Comparison of ENCODE assay signal across 27 mouse cellular contexts in genomic region chr6:5097309-5097708, GRCm38 (mm10).
DNase-seq lines count a peak whose midpoint lies in the region; ATAC-seq and TF ChIP-seq lines count a peak whose summit lies in the region.
"Had no signal": no experiment of that assay in that cellular context is flagged by ENCODE, and none has a peak within 500 bp of the region (broad histone marks: within the 10 kb centered on the region; RNA-seq: fewer than 3 reads in every experiment).

No protein-coding gene starts in this region.

- no peaks in the 10 kb centered on the region for H3K79me2 ChIP-seq in heart, adult 2 months (replicated peaks; ENCODE audit: control insufficient read depth, insufficient read depth, low read length)

- H3K4me3 ChIP-seq in heart, adult 2 months, result no peak overlapping the region
- no peak overlapping the region for H3K4me3 ChIP-seq in neural tube, embryonic 15.5 days (replicated peaks)
- no peak overlapping the region for H3K4me3 ChIP-seq in forebrain, postnatal 0 days (ENCODE audit: low read depth, low read length)
- H3K4me3 ChIP-seq: embryonic facial prominence, embryonic 13.5 days; embryonic facial prominence, embryonic 15.5 days; erythroblast, embryonic 14.5 days; forebrain, embryonic 10.5 days; forebrain, embryonic 12.5 days had no signal

- H3K27ac ChIP-seq in heart, adult 2 months, result no peak overlapping the region
- no peak overlapping the region for H3K27ac ChIP-seq in neural tube, embryonic 15.5 days (replicated peaks)
- no peak overlapping the region for H3K27ac ChIP-seq in forebrain, postnatal 0 days (ENCODE audit: low read depth, low read length)
- H3K27ac ChIP-seq: embryonic facial prominence, embryonic 13.5 days; embryonic facial prominence, embryonic 15.5 days; forebrain, embryonic 10.5 days; forebrain, embryonic 12.5 days had no signal

- no peak for TF ChIP-seq EP300 in heart, adult 2 months (IDR thresholded peaks at IDR 0.05; ENCODE audit: insufficient read depth, low read depth, low read length)

- no peaks in the 10 kb centered on the region; the same call in 1 of the 2 replicates for H3K36me3 ChIP-seq in heart, adult 2 months (ENCODE audit: control insufficient read depth, insufficient read depth, low read length)
- no peaks in the 10 kb centered on the region for H3K36me3 ChIP-seq in neural tube, embryonic 15.5 days
- H3K36me3 ChIP-seq in forebrain, postnatal 0 days (ENCODE audit: insufficient read depth), result no peaks in the 10 kb centered on the region
- H3K36me3 ChIP-seq: embryonic facial prominence, embryonic 13.5 days; embryonic facial prominence, embryonic 15.5 days; forebrain, embryonic 10.5 days; forebrain, embryonic 12.5 days had no signal

- DNase-seq in heart, adult 11 months, result peak; percentile 27
- no peak for DNase-seq in heart, adult 2 months
- peak; percentile 13 for DNase-seq in neural tube, embryonic 10.5 days (ENCODE audit: extremely low spot score, low spot score)
- peak; percentile 42 for DNase-seq in ZHBTc4 (ENCODE audit: low read depth, low spot score)
- DNase-seq in forebrain, postnatal 0 days, result no peak
- no peak for DNase-seq in right cerebral cortex, postnatal 25 days
- DNase-seq: adrenal gland, adult 2 months; adrenal gland, postnatal 10 days; adrenal gland, postnatal 25 days; B cell, adult 2 months; cerebellum, adult 11 months; cerebellum, adult 18-20 months; cerebellum, adult 8-10 months; cerebellum, adult 9-11 months; cerebellum, postnatal 14 days; cerebellum, postnatal 36 days; embryo, embryonic 11 days had no signal

- H3K4me1 ChIP-seq in heart, adult 2 months (ENCODE audit: control insufficient read depth, insufficient read depth, low read length), result peaks cover 8% of the 10 kb centered on the region
- peaks cover 18% of the 10 kb centered on the region for H3K4me1 ChIP-seq in neural tube, embryonic 15.5 days
- H3K4me1 ChIP-seq in forebrain, postnatal 0 days (ENCODE audit: insufficient read depth), result no peaks in the 10 kb centered on the region
- H3K4me1 ChIP-seq: embryonic facial prominence, embryonic 13.5 days; embryonic facial prominence, embryonic 15.5 days had no signal

- H3K9ac ChIP-seq in heart, adult 2 months (ENCODE audit: low read depth, low read length), result no peak overlapping the region
- H3K9ac ChIP-seq in neural tube, embryonic 15.5 days (replicated peaks), result no peak overlapping the region
- no peak overlapping the region for H3K9ac ChIP-seq in forebrain, postnatal 0 days
- H3K9ac ChIP-seq: embryonic facial prominence, embryonic 13.5 days; embryonic facial prominence, embryonic 15.5 days; forebrain, embryonic 12.5 days had no signal

- no peak overlapping the region for H3K4me2 ChIP-seq in neural tube, embryonic 15.5 days
- H3K4me2 ChIP-seq in forebrain, postnatal 0 days (ENCODE audit: low read depth), result no peak overlapping the region
- H3K4me2 ChIP-seq: embryonic facial prominence, embryonic 13.5 days; embryonic facial prominence, embryonic 15.5 days; forebrain, embryonic 12.5 days had no signal

- ATAC-seq in neural tube, embryonic 15.5 days (ENCODE audit: low FRiP score), result no peak
- no peak for ATAC-seq in forebrain, postnatal 0 days
- ATAC-seq: CD4-positive, CD25-positive, alpha-beta regulatory T cell, adult 4 months; forebrain, embryonic 14.5 days; forebrain, embryonic 16.5 days had no signal

- no peak for TF ChIP-seq CTCF in heart, adult 2 months (IDR thresholded peaks at IDR 0.05)
- no peak for TF ChIP-seq CTCF in forebrain, postnatal 0 days (IDR thresholded peaks at IDR 0.05; ENCODE audit: low read depth)

- H3K27me3 ChIP-seq in heart, adult 2 months (ENCODE audit: control insufficient read depth, insufficient read depth, low read length), result no peaks in the 10 kb centered on the region
- H3K27me3 ChIP-seq in neural tube, embryonic 15.5 days (replicated peaks), result no peaks in the 10 kb centered on the region
- H3K27me3 ChIP-seq in forebrain, postnatal 0 days (ENCODE audit: insufficient read depth, low read length), result no peaks in the 10 kb centered on the region
- H3K27me3 ChIP-seq: CH12.LX; embryonic facial prominence, embryonic 13.5 days; embryonic facial prominence, embryonic 15.5 days; forebrain, embryonic 12.5 days had no signal

- WGBS in heart, adult 2 months, result 89% methylated on average over 3 of the region's 3 CpGs
- WGBS in neural tube, embryonic 15.5 days, result 34% methylated on average over 3 of the region's 3 CpGs
- WGBS in forebrain, postnatal 0 days, result 63% methylated on average over 3 of the region's 3 CpGs

- intact Hi-C loops in heart, adult 2 months (cut with DNase I), result loop anchor here (10.0 kb wide), 1 partner anchor 1093 kb away; the partner anchor contains the start of gene Gng11

- H3K9me3 ChIP-seq in neural tube, embryonic 15.5 days (replicated peaks), result no peaks in the 10 kb centered on the region
- no peaks in the 10 kb centered on the region for H3K9me3 ChIP-seq in forebrain, postnatal 0 days (ENCODE audit: low read length)
- H3K9me3 ChIP-seq: embryonic facial prominence, embryonic 13.5 days; embryonic facial prominence, embryonic 15.5 days; forebrain, embryonic 10.5 days; forebrain, embryonic 12.5 days had no signal

- TF ChIP-seq POLR2A in heart, adult 2 months (IDR thresholded peaks at IDR 0.05; ENCODE audit: insufficient read depth, low read depth, low read length), result no peak

Comparison
In these comparisons a context has a peak if more than half of its experiments do, and no peak if none do; other contexts are left out.
1. DNase-seq: peak in heart, adult 11 months (single experiment), neural tube, embryonic 10.5 days (single experiment) and ZHBTc4 (single experiment); none in heart, adult 2 months (0 of 2), forebrain, postnatal 0 days (single experiment) and right cerebral cortex, postnatal 25 days (single experiment).